Comparison of ENCODE assay signal across 9 mouse cellular contexts in the genomic region with DNA sequence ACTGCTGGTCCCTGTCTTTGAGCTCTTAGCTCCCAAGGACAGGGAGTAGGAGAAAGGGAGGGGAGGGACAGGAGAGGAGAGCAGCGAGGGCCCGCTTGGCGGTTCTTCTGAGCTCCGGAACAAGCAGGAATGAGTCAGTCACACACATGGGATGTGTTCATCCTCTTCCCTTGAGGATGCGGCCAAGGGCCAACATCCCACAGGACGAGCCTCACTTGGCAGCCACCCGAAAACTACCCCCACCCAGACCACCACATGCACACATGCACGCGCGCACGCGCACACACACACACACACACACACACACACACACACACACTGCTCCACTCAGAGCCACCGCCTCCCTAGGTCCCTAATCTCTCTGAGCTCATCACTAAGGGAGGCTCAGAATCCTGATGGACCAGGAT.
DNase-seq lines count a peak whose midpoint lies in the region; ATAC-seq and TF ChIP-seq lines count a peak whose summit lies in the region.
"Had no signal": no experiment of that assay in that cellular context is flagged by ENCODE, and none has a peak within 500 bp of the region (broad histone marks: within the 10 kb centered on the region; RNA-seq: fewer than 3 reads in every experiment).

No protein-coding gene starts in this region.

- H3K27me3 ChIP-seq in forebrain, embryonic 10.5 days (ENCODE audit: poor library complexity, severe bottlenecking): no peaks in the 10 kb centered on the region; the same call in 1 of the 2 replicates
- H3K27me3 ChIP-seq in forebrain, embryonic 15.5 days: no peaks in the 10 kb centered on the region
- no peaks in the 10 kb centered on the region for H3K27me3 ChIP-seq in midbrain, embryonic 11.5 days (ENCODE audit: control insufficient read depth, insufficient read depth, low read length)
- no peaks in the 10 kb centered on the region for H3K27me3 ChIP-seq in midbrain, embryonic 13.5 days
- no peaks in the 10 kb centered on the region for H3K27me3 ChIP-seq in heart, embryonic 16.5 days (ENCODE audit: control insufficient read depth, insufficient read depth, low read length)
- no peaks in the 10 kb centered on the region for H3K27me3 ChIP-seq in myocyte (ENCODE audit: control insufficient read depth, insufficient read depth, insufficient read length)
- H3K27me3 ChIP-seq: liver, embryonic 15.5 days had no signal

- no peaks in the 10 kb centered on the region for H3K9me3 ChIP-seq in forebrain, embryonic 10.5 days
- H3K9me3 ChIP-seq in forebrain, embryonic 15.5 days: no peaks in the 10 kb centered on the region
- no peaks in the 10 kb centered on the region for H3K9me3 ChIP-seq in midbrain, embryonic 11.5 days (ENCODE audit: control insufficient read depth, low read length)
- no peaks in the 10 kb centered on the region for H3K9me3 ChIP-seq in midbrain, embryonic 13.5 days
- no peaks in the 10 kb centered on the region for H3K9me3 ChIP-seq in heart, embryonic 16.5 days (replicated peaks; ENCODE audit: control insufficient read depth, low read length)
- H3K9me3 ChIP-seq: liver, embryonic 15.5 days had no signal

- WGBS in forebrain, embryonic 10.5 days: 77% methylated on average over 13 of the region's 13 CpGs
- WGBS in forebrain, embryonic 15.5 days: 73% methylated on average over 13 of the region's 13 CpGs
- WGBS in midbrain, embryonic 11.5 days: 84% methylated on average over 13 of the region's 13 CpGs
- WGBS in midbrain, embryonic 13.5 days: 79% methylated on average over 13 of the region's 13 CpGs
- 67% methylated on average over 13 of the region's 13 CpGs for WGBS in heart, embryonic 16.5 days

- H3ac ChIP-seq in myocyte (ENCODE audit: control insufficient read depth, insufficient read length): no peak overlapping the region

- H3K4me3 ChIP-seq in forebrain, embryonic 10.5 days: no peak overlapping the region
- no peak overlapping the region for H3K4me3 ChIP-seq in forebrain, embryonic 15.5 days
- no peak overlapping the region for H3K4me3 ChIP-seq in midbrain, embryonic 11.5 days (ENCODE audit: low read depth, low read length)
- no peak overlapping the region for H3K4me3 ChIP-seq in midbrain, embryonic 13.5 days (replicated peaks)
- no peak overlapping the region for H3K4me3 ChIP-seq in heart, embryonic 16.5 days (ENCODE audit: low read length)
- no peak overlapping the region for H3K4me3 ChIP-seq in myocyte
- H3K4me3 ChIP-seq: liver, embryonic 15.5 days had no signal

- H3K4me1 ChIP-seq in forebrain, embryonic 10.5 days: peaks cover 61% of the 10 kb centered on the region
- peaks cover 16% of the 10 kb centered on the region for H3K4me1 ChIP-seq in forebrain, embryonic 15.5 days
- H3K4me1 ChIP-seq in midbrain, embryonic 11.5 days (ENCODE audit: control insufficient read depth, insufficient read depth, low read length): peaks cover 6% of the 10 kb centered on the region
- H3K4me1 ChIP-seq in midbrain, embryonic 13.5 days (replicated peaks): peaks cover 47% of the 10 kb centered on the region
- peaks cover 62% of the 10 kb centered on the region for H3K4me1 ChIP-seq in heart, embryonic 16.5 days (ENCODE audit: control insufficient read depth, insufficient read depth, low read length)

- no peak overlapping the region for H3K9ac ChIP-seq in forebrain, embryonic 15.5 days (replicated peaks)
- H3K9ac ChIP-seq in midbrain, embryonic 11.5 days (ENCODE audit: low read length): no peak overlapping the region
- no peak overlapping the region for H3K9ac ChIP-seq in midbrain, embryonic 13.5 days (replicated peaks)
- peak overlapping the region; percentile 48; the same call in 1 of the 2 replicates for H3K9ac ChIP-seq in heart, embryonic 16.5 days (ENCODE audit: low read length)
- H3K9ac ChIP-seq: liver, embryonic 15.5 days had no signal

- H3K27ac ChIP-seq in forebrain, embryonic 10.5 days: peak overlapping the region; percentile 67
- H3K27ac ChIP-seq in forebrain, embryonic 15.5 days (replicated peaks): no peak overlapping the region
- H3K27ac ChIP-seq in midbrain, embryonic 11.5 days (ENCODE audit: low read depth, low read length): no peak overlapping the region
- H3K27ac ChIP-seq in midbrain, embryonic 13.5 days: no peak overlapping the region
- peak overlapping the region; percentile 44; the same call in 1 of the 2 replicates for H3K27ac ChIP-seq in heart, embryonic 16.5 days (ENCODE audit: low read length)
- H3K27ac ChIP-seq: liver, embryonic 15.5 days had no signal

- no peak; the same call in 1 of the 2 replicates for ATAC-seq in forebrain, embryonic 15.5 days (replicated peaks)
- 0 out of 2 replicates have a peak, but pooled peaks have one; percentile 10 for ATAC-seq in midbrain, embryonic 11.5 days (ENCODE audit: low FRiP score)
- ATAC-seq in midbrain, embryonic 13.5 days: no peak
- ATAC-seq in heart, embryonic 16.5 days (replicated peaks; ENCODE audit: extremely low read depth, insufficient read depth, low FRiP score): peak; percentile 26; the same call in 1 of the 2 replicates

- no peaks in the 10 kb centered on the region for H3K36me3 ChIP-seq in forebrain, embryonic 10.5 days (replicated peaks)
- no peaks in the 10 kb centered on the region for H3K36me3 ChIP-seq in forebrain, embryonic 15.5 days
- H3K36me3 ChIP-seq in midbrain, embryonic 11.5 days (ENCODE audit: control insufficient read depth, insufficient read depth, low read length): no peaks in the 10 kb centered on the region
- H3K36me3 ChIP-seq in midbrain, embryonic 13.5 days: no peaks in the 10 kb centered on the region
- no peaks in the 10 kb centered on the region for H3K36me3 ChIP-seq in heart, embryonic 16.5 days (ENCODE audit: control insufficient read depth, insufficient read depth)
- peaks cover 5% of the 10 kb centered on the region for H3K36me3 ChIP-seq in myocyte (ENCODE audit: control insufficient read depth, insufficient read depth)
- H3K36me3 ChIP-seq: liver, embryonic 15.5 days had no signal

- H3K79me2 ChIP-seq in myocyte (ENCODE audit: control insufficient read depth, insufficient read depth): peaks cover 36% of the 10 kb centered on the region

- no peak for DNase-seq in forebrain, embryonic 10.5 days (ENCODE audit: extremely low spot score, low spot score)
- DNase-seq in midbrain, embryonic 11.5 days (ENCODE audit: low spot score, missing footprints): no peak
- DNase-seq in spleen, postnatal 4 days (ENCODE audit: low spot score in 2 of 2): no peak
- DNase-seq in retina, postnatal 1 day: no peak

- TF ChIP-seq POLR2A in myocyte (IDR thresholded peaks at IDR 0.05; ENCODE audit: insufficient read length, low read depth): no peak

- H3K4me2 ChIP-seq in forebrain, embryonic 15.5 days (replicated peaks): no peak overlapping the region
- H3K4me2 ChIP-seq in midbrain, embryonic 11.5 days: no peak overlapping the region
- no peak overlapping the region for H3K4me2 ChIP-seq in midbrain, embryonic 13.5 days (replicated peaks)
- H3K4me2 ChIP-seq in heart, embryonic 16.5 days (ENCODE audit: low read depth, low read length): no peak overlapping the region
- H3K4me2 ChIP-seq in myocyte (ENCODE audit: low read depth): peak overlapping the region; percentile 18
- H3K4me2 ChIP-seq: liver, embryonic 15.5 days had no signal

TF ChIP-seq in myocyte, 11 proteins besides CTCF, POLR2A, EP300 and RAD21:
- TF ChIP-seq MAX (IDR thresholded peaks at IDR 0.05; ENCODE audit: low read depth) (no peak), CEBPB (IDR thresholded peaks at IDR 0.05; ENCODE audit: insufficient read depth, poor library complexity, severe bottlenecking) (no peak), MYOD1 (IDR thresholded peaks at IDR 0.05; ENCODE audit: control insufficient read depth in 1 of 3, insufficient read length in 2 of 3, low read depth in 2 of 3) (no peak), REST (IDR thresholded peaks at IDR 0.05; ENCODE audit: insufficient read depth, insufficient read length) (no peak), TCF3 (IDR thresholded peaks at IDR 0.05; ENCODE audit: insufficient read length, low read depth) (no peak), MYOG (IDR thresholded peaks at IDR 0.05; ENCODE audit: control insufficient read depth in 1 of 3, insufficient read depth in 1 of 3, insufficient read length in 2 of 3, low read depth in 2 of 3) (no peak), SRF (IDR thresholded peaks at IDR 0.05; ENCODE audit: control insufficient read depth, insufficient read length, low read depth) (no peak), POLR2AphosphoS2 (IDR thresholded peaks at IDR 0.05; ENCODE audit: insufficient read length, low read depth) (no peak), USF1 (IDR thresholded peaks at IDR 0.05; ENCODE audit: low read depth) (no peak), TCF12 (IDR thresholded peaks at IDR 0.05; ENCODE audit: insufficient read depth, poor library complexity, severe bottlenecking) (no peak), E2F4 (IDR thresholded peaks at IDR 0.05; ENCODE audit: insufficient read depth) (no peak)

Comparison
In these comparisons a context has a peak if more than half of its experiments do, and no peak if none do; other contexts are left out.
1. H3K27ac ChIP-seq: peak in forebrain, embryonic 10.5 days (single experiment) and heart, embryonic 16.5 days (single experiment); none in forebrain, embryonic 15.5 days (single experiment), midbrain, embryonic 11.5 days (single experiment) and midbrain, embryonic 13.5 days (single experiment).
2. ATAC-seq: peak in midbrain, embryonic 11.5 days (single experiment) and heart, embryonic 16.5 days (single experiment); none in forebrain, embryonic 15.5 days (single experiment) and midbrain, embryonic 13.5 days (single experiment).